Mouse (Mus musculus) sigmoid colon, adult 10 weeks (tissue): ENCODE measurements around the gene Gm13275. TPM values are rescaled to one million over a fixed set of nuclear protein-coding genes. Genes with fewer than 3 reads are reported as not detected.

Experiments used
- polyA plus RNA-seq: library from polyadenylated mRNA; stranded (reverse); fragments of 350-450 nt; fragmentation: Illumina TruSeq; extraction: RNeasy Lipid Tissue Mini Kit (QIAGEN cat#74804); gene quantifications from one replicate; pipeline ENCODE4 v1.2.3, GENCODE M21; 2014; ENCODE audit warnings: low read depth, low replicate concordance

Gene Gm13275
- polyA plus RNA-seq, 1 experiment from 2014 or later = not detected

Other genes starting within 250 kb of the Gm13275 start
- gene Ifna15, start 236.2 kb upstream of the Gm13275 start, polyA plus RNA-seq = not detected
- not detected for gene Ifna14, start 222.7 kb upstream of the Gm13275 start, polyA plus RNA-seq
- gene Ifna9, start 202.1 kb upstream of the Gm13275 start, polyA plus RNA-seq = not detected
- gene Ifna12, start 191.1 kb upstream of the Gm13275 start, polyA plus RNA-seq = not detected
- gene C87499, start 160.1 kb upstream of the Gm13275 start, polyA plus RNA-seq = not detected
- not detected for gene Ifna13, start 150.0 kb upstream of the Gm13275 start, polyA plus RNA-seq
- not detected for gene Ifna16, start 117.6 kb upstream of the Gm13275 start, polyA plus RNA-seq
- gene Ifna2, start 110.6 kb upstream of the Gm13275 start, polyA plus RNA-seq = not detected
- not detected for gene Ifnab, start 103.1 kb upstream of the Gm13275 start, polyA plus RNA-seq
- gene Gm26566, start 72.7 kb upstream of the Gm13275 start, polyA plus RNA-seq = not detected
- 150 TPM for gene Klhl9, start 72.0 kb upstream of the Gm13275 start, polyA plus RNA-seq
- not detected for gene Gm13271, start 39.6 kb upstream of the Gm13275 start, polyA plus RNA-seq
- not detected for gene Gm13283, start 34.4 kb upstream of the Gm13275 start, polyA plus RNA-seq
- gene Gm13290, start 20.7 kb upstream of the Gm13275 start, polyA plus RNA-seq = not detected
- not detected for gene Gm13289, start 17.6 kb upstream of the Gm13275 start, polyA plus RNA-seq
- not detected for gene Gm13272, start 14.6 kb upstream of the Gm13275 start, polyA plus RNA-seq
- gene Ifnz, start 12.4 kb upstream of the Gm13275 start, polyA plus RNA-seq = not detected
- gene Gm13276, start 8.8 kb upstream of the Gm13275 start, polyA plus RNA-seq = not detected
- gene Gm13277, start 5.9 kb upstream of the Gm13275 start, polyA plus RNA-seq = not detected
- not detected for gene Gm13278, start 2.9 kb upstream of the Gm13275 start, polyA plus RNA-seq
- gene Gm13279, start 2.9 kb downstream of the Gm13275 start, polyA plus RNA-seq = not detected
- gene Gm13285, start 5.2 kb downstream of the Gm13275 start, polyA plus RNA-seq = not detected
- gene Gm13287, start 8.8 kb downstream of the Gm13275 start, polyA plus RNA-seq = not detected
- gene Gm13288, start 11.0 kb downstream of the Gm13275 start, polyA plus RNA-seq = not detected
- not detected for gene Ifna7, start 21.7 kb downstream of the Gm13275 start, polyA plus RNA-seq
- not detected for gene Ifna11, start 25.5 kb downstream of the Gm13275 start, polyA plus RNA-seq
- not detected for gene Ifna6, start 32.9 kb downstream of the Gm13275 start, polyA plus RNA-seq
- not detected for gene Ifna5, start 41.0 kb downstream of the Gm13275 start, polyA plus RNA-seq
- gene Ifna4, start 47.4 kb downstream of the Gm13275 start, polyA plus RNA-seq = not detected
- gene Ifna1, start 55.6 kb downstream of the Gm13275 start, polyA plus RNA-seq = not detected
- not detected for gene Ifne, start 85.7 kb downstream of the Gm13275 start, polyA plus RNA-seq